Mouse (Mus musculus): ENCODE data around the gene Cxcl10. TPM values are rescaled to one million over a fixed set of nuclear protein-coding genes. Genes with fewer than 3 reads are reported as not detected.

Gene Cxcl10
- polyA plus RNA-seq (2015; fragmentation: Nextera tagmentation; extraction: Ambion mirVana): 1.3 and 2.0 TPM in 2 replicates

- Histone ChIP-seq H3K4me2 (peak within 1 kb of the TSS; percentile 46), H3K4me3 (replicated peaks) (peak within 1 kb of the TSS; percentile 30), H3K9me3 (no peaks in the 10 kb centered on the region), H3K27me3 (replicated peaks) (no peaks in the 10 kb centered on the region), H3K27ac (no peak within 1 kb of the TSS), H3K9ac (no peak within 1 kb of the TSS), H3K4me1 (0 out of 2 replicates have a peak, but pooled peaks cover 2% of the 10 kb centered on the region), H3K36me3 (no peaks in the 10 kb centered on the region)
- 12% methylated on average over 14 of the region's 14 CpGs for WGBS
- ATAC-seq (ENCODE audit: insufficient read depth, low FRiP score, low read depth): peak; percentile 81
Observed at GRCm38 (mm10) chr5:92348794-92349413, at the start of gene Cxcl10. TSS of gene Cxcl10 (minus strand) at chr5:92348889.

GRCm38 (mm10) chr5:92398153-92398552, 49.5 kb upstream of the Cxcl10 start:
- no peak overlapping the region for H3K4me3 ChIP-seq (replicated peaks)
- no peaks in the 10 kb centered on the region for H3K4me1 ChIP-seq
- ATAC-seq (ENCODE audit: insufficient read depth, low FRiP score, low read depth): peak; percentile 70; the same call in 1 of the 2 replicates
- H3K9ac ChIP-seq: no peak overlapping the region
- no peak overlapping the region for H3K27ac ChIP-seq
- no peaks in the 10 kb centered on the region for H3K9me3 ChIP-seq
- H3K4me2 ChIP-seq: no peak overlapping the region
- H3K27me3 ChIP-seq (replicated peaks): 0 out of 2 replicates have a peak, but pooled peaks cover 5% of the 10 kb centered on the region
- H3K36me3 ChIP-seq: no peaks in the 10 kb centered on the region
- 22% methylated on average over 5 of the region's 5 CpGs for WGBS

GRCm38 (mm10) chr5:92396476-92396875, 47.8 kb upstream of the Cxcl10 start:
- Histone ChIP-seq H3K27ac (no peak overlapping the region), H3K9me3 (no peaks in the 10 kb centered on the region), H3K9ac (no peak overlapping the region), H3K4me3 (replicated peaks) (no peak overlapping the region), H3K4me1 (no peaks in the 10 kb centered on the region), H3K27me3 (replicated peaks) (peaks cover 11% of the 10 kb centered on the region; the same call in 1 of the 2 replicates), H3K4me2 (no peak overlapping the region), H3K36me3 (no peaks in the 10 kb centered on the region)
- ATAC-seq (ENCODE audit: insufficient read depth, low FRiP score, low read depth): peak; percentile 60; the same call in 1 of the 2 replicates
- WGBS: 81% methylated on average over 6 of the region's 6 CpGs

- H3K36me3 ChIP-seq: no peaks in the 10 kb centered on the region
- H3K4me1 ChIP-seq: no peaks in the 10 kb centered on the region
- peaks cover 18% of the 10 kb centered on the region; the same call in 1 of the 2 replicates for H3K27me3 ChIP-seq (replicated peaks)
- no peak overlapping the region for H3K9ac ChIP-seq
- ATAC-seq (ENCODE audit: insufficient read depth, low FRiP score, low read depth): no peak
- H3K9me3 ChIP-seq: no peaks in the 10 kb centered on the region
- H3K4me3 ChIP-seq (replicated peaks): no peak overlapping the region
- no peak overlapping the region for H3K27ac ChIP-seq
- WGBS: 81% methylated on average over 3 of the region's 3 CpGs
- no peak overlapping the region for H3K4me2 ChIP-seq
Observed at GRCm38 (mm10) chr5:92395764-92396163, 47.1 kb upstream of the Cxcl10 start.

GRCm38 (mm10) chr5:92393863-92394262, 45.2 kb upstream of the Cxcl10 start:
- Histone ChIP-seq H3K4me2 (no peak overlapping the region), H3K4me3 (replicated peaks) (no peak overlapping the region), H3K4me1 (no peaks in the 10 kb centered on the region), H3K27ac (no peak overlapping the region), H3K36me3 (no peaks in the 10 kb centered on the region), H3K9me3 (no peaks in the 10 kb centered on the region), H3K27me3 (replicated peaks) (peaks cover 22% of the 10 kb centered on the region; the same call in 1 of the 2 replicates), H3K9ac (no peak overlapping the region)
- no peak for ATAC-seq (ENCODE audit: insufficient read depth, low FRiP score, low read depth)
- 62% methylated on average over 10 of the region's 10 CpGs for WGBS

GRCm38 (mm10) chr5:92392542-92392941, 43.9 kb upstream of the Cxcl10 start:
- H3K4me1 ChIP-seq: no peaks in the 10 kb centered on the region
- H3K27me3 ChIP-seq (replicated peaks): peaks cover 22% of the 10 kb centered on the region; the same call in 1 of the 2 replicates
- no peak overlapping the region for H3K9ac ChIP-seq
- ATAC-seq (ENCODE audit: insufficient read depth, low FRiP score, low read depth): no peak
- no peak overlapping the region for H3K27ac ChIP-seq
- H3K9me3 ChIP-seq: no peaks in the 10 kb centered on the region
- 43% methylated on average over 18 of the region's 18 CpGs for WGBS
- H3K4me2 ChIP-seq: peak overlapping the region; percentile 43
- no peaks in the 10 kb centered on the region for H3K36me3 ChIP-seq
- peak overlapping the region; percentile 15; the same call in 1 of the 2 replicates for H3K4me3 ChIP-seq (replicated peaks)

GRCm38 (mm10) chr5:92390615-92391014, 41.9 kb upstream of the Cxcl10 start:
- Histone ChIP-seq H3K9ac (no peak overlapping the region), H3K27ac (no peak overlapping the region), H3K27me3 (replicated peaks) (peaks cover 22% of the 10 kb centered on the region; the same call in 1 of the 2 replicates), H3K4me3 (replicated peaks) (no peak overlapping the region), H3K9me3 (no peaks in the 10 kb centered on the region), H3K4me2 (no peak overlapping the region; the same call in 1 of the 2 replicates), H3K4me1 (no peaks in the 10 kb centered on the region), H3K36me3 (no peaks in the 10 kb centered on the region)
- 54% methylated on average over 8 of the region's 8 CpGs for WGBS
- no peak for ATAC-seq (ENCODE audit: insufficient read depth, low FRiP score, low read depth)

GRCm38 (mm10) chr5:92389977-92390376, 41.3 kb upstream of the Cxcl10 start:
- ATAC-seq (ENCODE audit: insufficient read depth, low FRiP score, low read depth): no peak
- no peak overlapping the region for H3K27ac ChIP-seq

GRCm38 (mm10) chr5:92387433-92387832, 38.7 kb upstream of the Cxcl10 start:
- Histone ChIP-seq H3K36me3 (no peaks in the 10 kb centered on the region), H3K4me1 (no peaks in the 10 kb centered on the region), H3K9ac (no peak overlapping the region), H3K4me2 (no peak overlapping the region), H3K9me3 (no peaks in the 10 kb centered on the region), H3K4me3 (replicated peaks) (no peak overlapping the region), H3K27me3 (replicated peaks) (peaks cover 15% of the 10 kb centered on the region; the same call in 1 of the 2 replicates), H3K27ac (no peak overlapping the region)
- no peak for ATAC-seq (ENCODE audit: insufficient read depth, low FRiP score, low read depth)
- WGBS: 60% methylated on average over 11 of the region's 11 CpGs

More at GRCm38 (mm10) chr5:92389977-92390376, 41.3 kb upstream of the Cxcl10 start:
- Histone ChIP-seq H3K9me3 (no peaks in the 10 kb centered on the region), H3K4me3 (replicated peaks) (no peak overlapping the region), H3K36me3 (no peaks in the 10 kb centered on the region), H3K27me3 (replicated peaks) (peaks cover 22% of the 10 kb centered on the region; the same call in 1 of the 2 replicates), H3K4me2 (no peak overlapping the region), H3K4me1 (no peaks in the 10 kb centered on the region), H3K9ac (no peak overlapping the region)
- 55% methylated on average over 2 of the region's 2 CpGs for WGBS

- no peaks in the 10 kb centered on the region for H3K36me3 ChIP-seq
- no peaks in the 10 kb centered on the region for H3K4me1 ChIP-seq
- H3K9me3 ChIP-seq: no peaks in the 10 kb centered on the region
- H3K4me2 ChIP-seq: no peak overlapping the region
- WGBS: 22% methylated on average over 6 of the region's 6 CpGs
- no peak overlapping the region for H3K4me3 ChIP-seq (replicated peaks)
- no peak for ATAC-seq (ENCODE audit: insufficient read depth, low FRiP score, low read depth)
- no peak overlapping the region for H3K27ac ChIP-seq
- H3K9ac ChIP-seq: no peak overlapping the region
- 0 out of 2 replicates have a peak, but pooled peaks cover 11% of the 10 kb centered on the region for H3K27me3 ChIP-seq (replicated peaks)
Observed at GRCm38 (mm10) chr5:92386643-92387042, 38.0 kb upstream of the Cxcl10 start.

- H3K36me3 ChIP-seq: no peaks in the 10 kb centered on the region
- no peak overlapping the region for H3K9ac ChIP-seq
- no peak overlapping the region for H3K4me3 ChIP-seq (replicated peaks)
- ATAC-seq (ENCODE audit: insufficient read depth, low FRiP score, low read depth): no peak
- no peak overlapping the region for H3K4me2 ChIP-seq
- 78% methylated on average over 5 of the region's 5 CpGs for WGBS
- H3K9me3 ChIP-seq: no peaks in the 10 kb centered on the region
- H3K4me1 ChIP-seq: no peaks in the 10 kb centered on the region
- 0 out of 2 replicates have a peak, but pooled peaks cover 8% of the 10 kb centered on the region for H3K27me3 ChIP-seq (replicated peaks)
- no peak overlapping the region for H3K27ac ChIP-seq
Observed at GRCm38 (mm10) chr5:92386102-92386501, 37.4 kb upstream of the Cxcl10 start.

- no peak overlapping the region for H3K27ac ChIP-seq
- H3K9ac ChIP-seq: no peak overlapping the region
- H3K4me3 ChIP-seq (replicated peaks): no peak overlapping the region
- ATAC-seq (ENCODE audit: insufficient read depth, low FRiP score, low read depth): no peak
- 58% methylated on average over 7 of the region's 7 CpGs for WGBS
- no peaks in the 10 kb centered on the region for H3K9me3 ChIP-seq
- no peaks in the 10 kb centered on the region for H3K4me1 ChIP-seq
- H3K27me3 ChIP-seq (replicated peaks): no peaks in the 10 kb centered on the region
- no peaks in the 10 kb centered on the region for H3K36me3 ChIP-seq
- no peak overlapping the region for H3K4me2 ChIP-seq
Observed at GRCm38 (mm10) chr5:92384855-92385254, 36.2 kb upstream of the Cxcl10 start.

All from stomach, embryonic 15.5 days (tissue).